Mouse (Mus musculus) layer of hippocampus, adult 2 months (tissue): ENCODE data around the gene 1700020N15Rik. TPM values are rescaled to one million over a fixed set of nuclear protein-coding genes. Genes with fewer than 3 reads are reported as not detected.
"Not testable (repeated sequence)": the region's sequence is repeated elsewhere in the genome, so short reads cannot be mapped to it uniquely, and the experiment has no call there.

Experiments used
- DNase-seq, 2 experiments: peaks; one replicate each; pipeline ENCODE4 v3.0.0; 2022; ENCODE audit warnings: low spot score in 2 of 2
- H3K27ac ChIP-seq: fragments of 200-600 bp; 2 replicates; pipeline ENCODE4 v1.8.1; 2022
- H3K4me3 ChIP-seq: fragments of 200-600 bp; 2 replicates; pipeline ENCODE4 v1.8.1; 2022; ENCODE audit warnings: mild to moderate bottlenecking
- CTCF ChIP-seq: fragments of 200-600 bp; conservative IDR thresholded peaks from 2 replicates; pipeline ENCODE4 v1.8.1; 2022; ENCODE audit warnings: antibody characterized with exemption, mild to moderate bottlenecking, moderate library complexity
- long read RNA-seq, 2 experiments: library from polyadenylated mRNA; stranded (forward); transcript quantifications; one replicate each; pipeline ENCODE4 v2.0.0; 2021; ENCODE audit warnings: borderline mapping rate in 2 of 2
- total RNA-seq, 2 experiments: library from RNA; stranded (reverse); gene quantifications; 2 replicates each; pipeline ENCODE4 v1.2.3; 2021

Gene 1700020N15Rik
- total RNA-seq = not detected
- long read RNA-seq, experiment 1 = 0 reads
- long read RNA-seq, experiment 2 = 0 reads

GRCm38 (mm10) chrX:69945000-69945399 is at the start of gene 1700020N15Rik:
Gene 1700020N15Rik (plus strand): TSS chrX:69945300.
- H3K4me3 ChIP-seq, DNase-seq, H3K27ac ChIP-seq: not testable (repeated sequence)

- H3K27ac ChIP-seq = no peak overlapping the region
- no peak for DNase-seq
- H3K4me3 ChIP-seq = no peak overlapping the region
- TF ChIP-seq CTCF = no peak
These were observed 31.9 kb downstream of the 1700020N15Rik start for GRCm38 (mm10) chrX:69976790-69977579.
